Mouse (Mus musculus) CH12.LX (cell line): Measurements from ENCODE around the gene Leprot.

Source experiments
- BHLHE40 ChIP-seq: IDR thresholded peaks from 2 replicates; pipeline ENCODE4 v1.6.1; 2011; ENCODE audit warnings: mild to moderate bottlenecking, low read depth, low read length, improper control_type of control experiment
- CHD2 ChIP-seq: IDR thresholded peaks from 2 replicates; pipeline ENCODE4 v1.6.1; 2011; ENCODE audit warnings: low read length, improper control_type of control experiment
- CTCF ChIP-seq, 2 experiments: IDR thresholded peaks in 1 of 2; conservative IDR thresholded peaks in 1 of 2; 2 replicates each; pipeline ENCODE4 v1.5.1; 2011 to 2012; ENCODE audit warnings: low read depth in 2 of 2, low read length in 2 of 2, improper control_type of control experiment in 1 of 2, inconsistent platforms in 1 of 2, mild to moderate bottlenecking in 1 of 2, moderate library complexity in 1 of 2
- EP300 ChIP-seq: IDR thresholded peaks from 2 replicates; pipeline ENCODE4 v1.6.1; 2011; ENCODE audit warnings: low read length, improper control_type of control experiment
- ETS1 ChIP-seq: conservative IDR thresholded peaks from 2 replicates; pipeline ENCODE4 v1.6.1; 2012; ENCODE audit warnings: low read depth, mild to moderate bottlenecking, inconsistent platforms, low read length, improper control_type of control experiment, moderate library complexity
- MAFK ChIP-seq: IDR thresholded peaks from 2 replicates; pipeline ENCODE4 v1.6.1; 2011; ENCODE audit warnings: low read length, improper control_type of control experiment; ENCODE audit not compliant: insufficient replicate concordance
- POLR2A ChIP-seq: IDR thresholded peaks from 2 replicates; pipeline ENCODE4 v1.6.1; 2011; ENCODE audit warnings: low read depth, mild to moderate bottlenecking, improper control_type of control experiment, low read length
- RCOR1 ChIP-seq: conservative IDR thresholded peaks from 2 replicates; pipeline ENCODE4 v1.6.1; 2012; ENCODE audit warnings: low read depth, mild to moderate bottlenecking, inconsistent platforms, low read length, improper control_type of control experiment
- TBP ChIP-seq: conservative IDR thresholded peaks from 2 replicates; pipeline ENCODE4 v1.6.1; 2011; ENCODE audit warnings: low read depth, low read length, improper control_type of control experiment
- TCF12 ChIP-seq: IDR thresholded peaks from 2 replicates; pipeline ENCODE4 v1.6.1; 2014; ENCODE audit warnings: low read depth, mild to moderate bottlenecking, inconsistent platforms, low read length, improper control_type of control experiment
- UBTF ChIP-seq: IDR thresholded peaks from 2 replicates; pipeline ENCODE4 v1.6.1; 2012; ENCODE audit warnings: low read depth, mild to moderate bottlenecking, inconsistent platforms, low read length, improper control_type of control experiment, moderate library complexity
- ZC3H11A ChIP-seq: IDR thresholded peaks from 2 replicates; pipeline ENCODE4 v1.6.1; 2012; ENCODE audit warnings: low read depth, mild to moderate bottlenecking, inconsistent platforms, low read length, improper control_type of control experiment
- ZNF384 ChIP-seq: IDR thresholded peaks from 2 replicates; pipeline ENCODE4 v1.6.1; 2012; ENCODE audit warnings: low read depth, low read length, improper control_type of control experiment, inconsistent platforms

- TF ChIP-seq ZC3H11A (no peak), MAFK (no peak), ZNF384 (no peak), RCOR1 (no peak), EP300 (no peak), TBP (no peak), TCF12 (no peak), CTCF (conservative IDR thresholded peaks at IDR 0.05 in 1 of 2, IDR thresholded peaks at IDR 0.05 in 1 of 2; ENCODE audit: low read depth in 2 of 2, low read length in 2 of 2) (no peak), CHD2 (no peak), POLR2A (no peak), UBTF (no peak), BHLHE40 (no peak), ETS1 (no peak)
Measured at GRCm38 (mm10) chr4:101664766-101665165, 17.2 kb downstream of the Leprot start.
